Mouse (Mus musculus): ENCODE measurements around the gene Exoc4.

The Exoc4 gene

DNA sequence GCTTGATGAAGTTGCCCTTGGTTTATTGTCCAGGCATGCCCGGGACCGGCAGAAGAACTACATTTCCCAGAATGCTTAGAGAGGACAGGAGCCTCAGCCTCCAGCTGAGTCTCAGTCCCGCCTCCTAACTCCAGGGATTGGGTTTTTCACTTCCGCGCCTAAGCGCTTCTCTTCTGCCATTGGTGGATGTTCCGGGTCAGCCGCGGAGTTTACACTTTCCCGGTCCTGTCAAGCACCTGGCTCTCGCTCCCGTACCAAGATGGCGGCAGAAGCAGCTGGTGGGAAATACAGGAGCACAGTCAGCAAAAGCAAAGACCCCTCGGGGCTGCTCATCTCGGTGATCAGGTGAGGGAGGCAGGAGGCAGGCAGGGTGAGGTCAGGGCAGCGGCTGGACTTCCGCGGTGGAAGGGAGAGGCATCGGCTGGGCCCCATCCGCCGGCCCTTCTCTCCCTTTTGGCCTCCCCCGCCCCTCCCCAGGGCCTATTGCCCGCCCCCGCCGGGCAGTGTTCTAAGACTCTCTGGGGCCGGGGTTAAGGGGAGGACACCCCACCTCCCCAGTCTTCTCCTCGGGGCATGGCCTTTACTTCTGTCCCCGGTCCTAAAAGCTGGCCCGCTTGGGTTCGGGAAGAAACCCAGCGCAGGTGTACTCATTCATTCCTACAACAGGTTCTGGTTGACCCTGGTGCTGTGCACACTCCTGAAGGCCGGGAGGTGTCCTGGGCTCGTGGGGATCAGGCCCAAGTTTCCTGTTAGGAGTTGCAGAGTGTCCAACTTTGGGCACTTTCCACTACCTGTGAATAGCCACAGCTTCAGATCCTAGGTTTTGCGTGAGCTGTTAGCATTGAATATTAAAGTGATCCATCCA is at the start of gene Exoc4:
Exoc4 (plus strand) TSS at position 192 of the 865 bp plus-strand sequence.
- DNase-seq: peak; percentile 97

DNA sequence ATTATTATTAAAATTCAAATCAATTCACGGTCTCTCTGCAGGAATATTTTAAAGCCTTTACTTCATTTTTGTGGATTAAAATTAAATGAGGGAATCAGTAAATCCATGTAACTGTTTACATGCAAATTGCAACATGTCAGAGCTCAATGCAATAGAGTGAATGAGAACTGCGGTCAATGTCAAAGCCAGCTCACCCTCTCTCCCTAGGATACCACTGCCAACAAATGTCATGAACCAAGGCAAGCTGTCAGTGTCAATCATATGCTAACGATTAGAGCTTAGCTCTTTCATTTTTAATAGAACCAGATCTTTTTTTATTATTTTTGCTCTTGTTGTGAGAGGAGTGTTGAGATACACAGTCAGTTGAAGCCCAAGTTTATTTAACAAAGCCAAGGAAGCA is 30.1 kb upstream of the Exoc4 start:
- DNase-seq: no peak

DNA sequence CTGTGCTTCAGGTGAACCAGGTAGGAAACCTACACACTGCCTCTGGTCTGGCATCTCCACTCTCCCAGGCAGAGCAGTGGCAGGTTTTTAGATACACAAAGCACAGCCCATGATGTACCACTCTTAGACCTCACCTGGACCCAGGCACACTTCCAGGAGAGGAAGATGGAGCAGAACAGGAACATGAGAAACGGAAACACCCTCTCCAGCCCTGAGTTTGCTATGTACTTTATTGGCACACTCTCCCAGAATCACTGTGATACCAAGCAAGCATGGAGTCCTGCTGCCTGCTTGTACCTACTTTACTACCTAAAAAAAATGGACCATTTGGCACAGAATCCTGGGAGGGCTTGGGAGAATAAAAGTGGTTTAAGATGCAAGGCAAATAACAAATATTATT is 22.2 kb upstream of the Exoc4 start:
- no peak for DNase-seq

DNA sequence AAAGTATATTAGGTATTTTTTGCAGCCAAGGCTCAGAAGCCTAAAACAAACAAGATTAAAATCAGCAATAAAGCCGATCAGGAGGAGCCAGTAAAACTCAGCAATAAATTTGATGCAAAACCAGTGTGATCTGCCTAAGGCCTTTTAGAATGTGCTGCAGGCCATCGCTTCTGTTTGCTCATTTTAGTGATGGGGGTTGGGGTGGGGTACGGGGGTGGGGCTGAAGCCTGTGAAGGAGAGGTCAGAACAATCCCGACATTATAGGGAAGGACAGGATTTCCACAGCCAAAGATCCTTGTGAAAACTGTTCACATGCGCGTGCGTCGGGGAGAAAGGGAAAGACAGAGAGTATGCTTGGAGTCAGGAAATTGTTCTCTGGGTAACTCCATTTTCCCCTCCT is 21.5 kb upstream of the Exoc4 start:
- no peak for DNase-seq

GRCm38 (mm10) chr6:33241250-33241649 is 7.6 kb upstream of the Exoc4 start:
- DNase-seq: no peak

GRCm38 (mm10) chr6:33244546-33244945 is 4.3 kb upstream of the Exoc4 start:
- no peak for DNase-seq

GRCm38 (mm10) chr6:33247146-33247545 is 1.7 kb upstream of the Exoc4 start:
- DNase-seq: peak; percentile 28

DNA sequence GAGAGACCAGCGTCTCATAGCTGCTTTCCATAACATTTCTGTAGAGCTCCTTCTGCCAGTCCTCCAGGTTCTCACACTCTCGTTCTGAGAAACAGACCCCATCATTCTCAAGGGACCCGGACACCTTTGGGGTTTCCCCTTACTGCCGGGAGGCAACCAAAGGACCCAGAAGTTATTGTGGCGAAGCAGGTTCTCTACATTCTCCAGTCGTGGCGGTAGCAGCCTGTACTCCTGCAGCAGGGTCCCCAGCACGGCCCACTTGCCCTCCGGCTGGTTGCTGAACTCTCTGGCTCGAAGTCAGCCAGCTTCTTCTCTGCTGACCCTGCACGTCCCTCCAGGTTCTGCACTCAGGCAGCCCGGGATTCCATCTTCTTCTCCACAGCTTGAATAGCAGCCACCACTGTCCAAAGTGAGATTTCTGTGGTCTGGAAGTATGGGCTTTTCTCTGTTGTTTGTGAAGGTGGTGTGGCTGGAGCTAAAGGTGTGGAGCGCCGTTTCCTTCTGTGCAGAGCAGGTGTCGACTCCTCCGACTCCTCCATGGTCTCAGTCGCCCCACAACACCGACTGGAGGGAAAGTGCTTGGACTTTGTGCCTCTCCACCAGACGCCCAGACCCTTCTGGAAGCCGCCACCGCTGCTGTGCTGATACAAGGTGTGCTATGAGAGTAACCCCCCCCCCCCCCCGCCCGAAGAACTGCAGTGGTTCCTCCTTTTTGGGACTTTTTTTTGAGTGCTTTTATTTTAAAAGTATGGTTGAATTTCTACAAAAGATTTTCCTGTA is 1.1 kb upstream of the Exoc4 start:
- DNase-seq: no peak

- no peak for DNase-seq
These were observed 7.8 kb downstream of the Exoc4 start for GRCm38 (mm10) chr6:33256638-33257037.

DNA sequence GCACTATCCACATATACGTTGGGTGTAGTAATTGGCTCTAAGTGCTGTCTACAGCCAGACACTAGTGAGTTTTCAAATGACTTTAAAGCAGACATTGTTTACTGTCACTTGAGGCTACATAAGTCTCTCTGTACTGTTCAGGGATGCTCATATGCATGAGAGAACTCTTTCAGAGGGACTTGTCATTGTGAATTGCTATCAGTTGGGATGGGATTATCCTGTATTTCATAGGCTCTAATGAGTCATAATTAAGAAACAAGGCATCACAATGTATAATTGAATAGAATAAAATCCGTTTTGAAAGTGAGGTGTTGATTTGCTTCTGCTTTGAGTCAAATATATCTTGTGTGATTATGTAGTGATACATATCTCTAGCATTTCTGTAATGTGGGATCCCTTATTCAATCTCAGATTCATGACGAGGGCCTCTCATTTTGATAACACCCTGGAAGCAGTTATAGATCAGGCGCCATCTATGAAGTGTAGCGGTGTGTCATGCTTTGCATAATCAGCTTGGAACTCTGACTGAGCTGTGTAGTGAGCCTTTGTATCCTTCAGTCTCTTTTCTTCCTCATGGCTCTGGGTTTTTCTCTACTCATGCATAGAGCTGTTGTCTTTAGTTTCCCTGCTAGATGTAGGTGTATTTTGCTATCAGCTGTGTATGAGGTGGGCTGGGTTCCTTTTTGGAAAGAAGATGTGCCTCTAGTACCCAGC is 8.3 kb downstream of the Exoc4 start:
- no peak for DNase-seq

GRCm38 (mm10) chr6:33259926-33260325 is 11.0 kb downstream of the Exoc4 start:
- DNase-seq: no peak

DNA sequence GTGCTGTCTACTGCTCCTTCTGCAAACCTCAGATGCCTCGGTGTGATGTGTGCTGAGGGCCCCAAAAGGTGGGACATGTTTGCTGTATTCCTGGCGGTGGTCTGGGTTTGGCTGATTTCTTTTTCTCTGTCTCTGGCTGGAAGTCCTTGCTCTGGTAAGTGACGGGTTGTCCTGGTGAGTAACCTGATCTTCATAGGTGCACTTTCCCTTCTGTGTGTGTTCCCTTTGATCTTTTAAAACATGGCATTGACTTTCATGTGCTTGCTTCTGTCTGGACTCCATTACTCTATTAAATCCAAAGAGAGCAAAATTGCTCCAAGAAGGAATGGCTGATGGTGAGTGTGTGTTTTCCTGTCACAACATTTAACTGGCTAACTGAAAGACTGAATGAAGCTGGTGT is 12.7 kb downstream of the Exoc4 start:
- no peak for DNase-seq

DNA sequence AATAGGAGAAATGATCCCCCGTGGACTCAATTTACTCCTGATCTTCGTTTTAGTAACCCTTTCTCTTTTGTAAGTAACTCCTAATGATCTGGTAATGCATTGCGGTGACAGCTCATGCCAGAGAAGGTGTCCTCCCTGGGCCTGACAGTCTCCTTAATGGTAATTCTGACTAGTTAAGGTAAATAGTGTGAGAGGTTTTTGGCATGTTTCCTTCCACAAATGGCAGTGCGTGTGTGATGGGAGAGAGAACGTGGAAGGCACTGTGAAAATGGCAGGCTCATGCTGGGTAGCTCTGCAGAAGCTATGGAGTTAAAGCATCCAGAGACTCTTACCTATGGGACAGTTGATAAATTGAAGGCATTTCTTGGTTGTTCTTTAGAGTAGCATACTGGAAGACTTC is 15.1 kb downstream of the Exoc4 start:
- no peak for DNase-seq

DNA sequence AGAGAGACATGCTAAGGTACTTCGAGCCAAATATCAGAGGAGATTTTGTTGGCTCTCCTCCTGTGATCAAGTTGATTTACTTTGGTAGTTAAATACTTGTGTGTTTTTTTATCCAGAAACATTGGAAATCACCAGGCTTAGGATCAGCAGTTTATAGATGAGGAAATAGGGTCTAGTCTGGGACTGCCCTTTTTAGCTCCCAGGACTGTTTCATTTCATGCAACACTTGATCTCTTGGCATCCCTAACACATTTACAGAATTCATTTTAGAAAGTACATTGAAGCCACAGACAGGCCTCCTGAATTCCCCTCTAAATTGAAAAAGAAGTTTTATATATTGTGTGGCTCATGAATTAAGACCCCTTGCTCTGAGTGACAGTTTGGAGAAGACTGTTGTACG is 15.5 kb downstream of the Exoc4 start:
- DNase-seq: no peak

DNA sequence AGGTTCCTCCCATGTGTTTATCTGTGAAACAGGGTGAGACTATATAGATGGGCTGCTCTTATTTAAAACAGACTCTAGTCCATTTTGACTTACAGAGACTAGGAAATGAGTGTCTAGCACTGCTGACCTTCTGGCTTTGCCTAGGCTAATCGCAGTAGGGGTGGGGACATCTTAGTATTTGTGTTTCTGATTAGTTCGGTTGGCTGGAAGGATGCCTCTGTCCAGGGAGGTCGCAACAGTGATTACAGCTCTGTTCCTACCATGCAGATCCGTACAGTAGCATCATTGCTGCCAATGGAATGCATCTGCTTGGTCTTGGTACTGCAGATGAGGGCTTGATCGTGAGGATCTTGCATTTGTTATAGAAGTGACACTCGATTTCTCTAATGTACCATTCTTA is 18.7 kb downstream of the Exoc4 start:
- no peak for DNase-seq

DNA sequence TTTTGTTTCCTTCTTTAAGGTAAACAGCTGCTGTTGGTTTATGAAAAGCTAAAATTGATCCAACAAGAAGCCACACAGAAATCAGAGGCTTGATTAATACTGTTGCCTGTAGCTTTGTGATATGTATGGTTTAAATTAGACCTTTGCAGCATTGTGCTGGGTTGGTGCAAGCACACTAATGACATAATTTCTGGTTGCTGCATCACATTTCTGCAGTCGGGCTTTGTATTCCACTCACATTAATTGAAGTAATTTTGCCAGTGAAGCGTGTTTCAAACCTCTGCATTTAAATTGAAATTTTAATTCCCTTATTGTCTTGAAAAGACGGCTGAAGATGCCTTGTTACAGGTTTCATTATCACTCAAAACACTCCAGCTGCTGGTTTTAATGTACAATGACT is 34.6 kb downstream of the Exoc4 start:
- DNase-seq: no peak

GRCm38 (mm10) chr6:33283936-33284335 is 35.1 kb downstream of the Exoc4 start:
- DNase-seq: no peak

DNA sequence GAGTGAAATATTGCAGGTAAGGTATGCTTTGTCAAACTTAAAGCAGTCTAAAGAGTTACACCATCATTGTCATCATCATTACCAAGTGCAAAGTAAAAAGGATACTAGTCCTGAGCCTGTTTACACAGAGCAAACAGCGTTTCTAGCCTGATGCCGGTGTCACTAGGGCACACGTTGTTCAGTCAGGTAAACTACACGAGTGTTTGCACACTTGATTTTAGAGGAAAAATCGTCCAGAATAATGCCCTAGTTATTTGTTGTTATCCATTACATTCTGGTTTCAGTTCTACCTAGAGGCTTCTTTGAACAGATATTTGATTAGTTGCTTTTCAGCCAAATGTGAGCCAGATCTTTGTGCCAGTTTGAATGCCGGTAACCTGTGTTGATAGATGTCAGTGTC is 37.5 kb downstream of the Exoc4 start:
- DNase-seq: no peak

- DNase-seq: peak; percentile 79
These were observed 45.7 kb downstream of the Exoc4 start for GRCm38 (mm10) chr6:33294626-33295025.

DNA sequence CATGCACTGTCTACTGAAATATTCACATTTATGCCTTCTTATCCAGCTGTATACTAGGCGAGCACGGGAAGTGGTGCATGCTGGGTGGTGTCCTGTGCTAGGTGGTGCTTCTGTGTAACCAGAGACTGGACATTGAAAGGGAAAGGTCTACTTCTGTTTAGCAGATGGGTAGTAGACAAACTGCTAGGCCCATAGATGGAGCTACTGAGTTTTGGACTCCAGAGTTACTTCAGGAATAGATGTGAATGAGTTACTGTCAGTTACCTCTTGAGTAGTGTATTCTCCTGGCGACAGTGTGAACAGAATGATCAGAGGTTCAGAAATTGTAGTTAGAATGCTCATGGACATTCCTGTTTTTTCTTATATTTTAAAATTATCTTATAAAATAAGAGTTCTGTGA is 48.7 kb downstream of the Exoc4 start:
- no peak for DNase-seq

DNA sequence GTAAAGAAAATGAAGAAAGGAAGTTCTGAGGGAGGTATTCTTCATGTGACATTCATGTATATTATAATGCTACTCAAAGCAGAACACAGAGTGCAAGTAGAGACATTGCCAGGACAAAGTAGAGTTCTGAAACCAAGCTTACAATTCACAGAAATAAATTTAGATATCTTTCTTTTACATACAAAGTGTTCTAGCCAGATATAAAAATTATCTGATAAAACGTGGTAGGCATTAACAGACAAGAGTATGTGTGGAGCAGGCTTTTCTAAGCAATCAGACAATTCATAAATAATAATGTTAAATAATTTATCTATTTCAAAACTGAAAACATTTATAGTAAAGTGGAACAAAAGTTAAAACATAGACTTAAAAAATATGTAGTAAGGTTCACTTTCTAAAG is 49.9 kb downstream of the Exoc4 start:
- no peak for DNase-seq

GRCm38 (mm10) chr6:33305996-33306395 is 57.1 kb downstream of the Exoc4 start:
- no peak for DNase-seq

DNA sequence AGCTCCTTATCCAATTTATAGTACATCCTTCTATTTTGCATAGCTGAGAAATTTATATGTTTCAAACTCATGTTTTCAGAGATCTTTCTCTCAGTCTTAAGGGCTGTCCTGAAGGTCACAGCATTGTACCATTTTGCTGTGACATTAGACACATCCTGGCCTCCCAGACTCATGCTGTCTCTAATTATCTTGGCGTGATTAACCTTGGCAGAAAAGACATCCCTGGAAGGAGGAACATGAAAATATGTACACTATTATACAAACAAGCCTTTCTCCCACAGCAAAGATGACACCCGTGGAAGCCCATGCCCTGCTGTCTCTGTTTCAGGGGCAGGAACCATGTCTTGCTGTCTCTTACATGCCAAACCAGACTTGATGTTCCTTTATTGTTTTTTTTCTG is 59.8 kb downstream of the Exoc4 start:
- no peak for DNase-seq

DNA sequence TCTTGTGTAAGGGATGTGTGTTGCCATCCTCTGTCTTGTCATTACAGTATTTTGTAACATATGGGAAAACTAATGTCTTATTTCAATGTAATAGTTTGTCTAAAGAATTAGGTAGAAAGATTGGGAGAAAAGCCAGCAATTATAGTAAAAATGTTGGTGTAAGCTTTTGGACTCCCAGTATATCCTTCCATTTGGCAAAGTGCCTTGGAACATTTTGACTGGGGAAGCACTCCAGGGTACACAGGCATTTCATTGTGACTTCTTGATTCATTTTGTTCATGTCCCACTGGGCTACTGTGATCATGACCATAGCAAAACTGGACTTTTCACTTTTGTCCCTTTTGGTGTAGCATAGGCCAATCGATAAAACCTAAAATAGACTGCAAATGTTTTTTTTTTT is 61.6 kb downstream of the Exoc4 start:
- no peak for DNase-seq
